Mouse (Mus musculus) limb, embryonic 13.5 days (tissue): ENCODE data around the gene Tbc1d20. TPM values are rescaled to one million over a fixed set of nuclear protein-coding genes. Genes with fewer than 3 reads are reported as not detected.
A peak's percentile ranks its signal among the peaks of the same experiment; 100 is the strongest.

Source experiments
- ATAC-seq: fragments of 200-750 bp; cut with Nextera tagmentation; 2 replicates; pipeline ENCODE4 v1.8.0; 2017; ENCODE audit warnings: low read depth, moderate number of reproducible peaks, moderate TSS enrichment; ENCODE audit not compliant: low FRiP score
- H3K27ac ChIP-seq: fragments of 300-500 bp; sonication (generic); 2 replicates; pipeline ENCODE4 v1.5.1; 2015; ENCODE audit warnings: inconsistent platforms, mild to moderate bottlenecking, moderate library complexity
- H3K27me3 ChIP-seq: fragments of 300-500 bp; sonication (generic); 2 replicates; pipeline ENCODE4 v1.6.1; 2015; ENCODE audit warnings: mild to moderate bottlenecking, inconsistent platforms
- H3K36me3 ChIP-seq: fragments of 300-500 bp; sonication (generic); 2 replicates; pipeline ENCODE4 v1.6.1; 2015; ENCODE audit warnings: inconsistent platforms, mild to moderate bottlenecking, moderate library complexity
- H3K4me1 ChIP-seq: fragments of 300-500 bp; sonication (generic); 2 replicates; pipeline ENCODE4 v1.6.1; 2015; ENCODE audit warnings: inconsistent platforms
- H3K4me2 ChIP-seq: fragments of 300-500 bp; sonication (generic); replicated peaks from 2 replicates; pipeline ENCODE4 v1.6.1; 2015; ENCODE audit warnings: inconsistent platforms, mild to moderate bottlenecking, moderate library complexity
- H3K4me3 ChIP-seq: fragments of 300-500 bp; sonication (generic); 2 replicates; pipeline ENCODE4 v1.5.1; 2015; ENCODE audit warnings: moderate library complexity, mild to moderate bottlenecking, inconsistent platforms
- H3K9ac ChIP-seq: fragments of 300-500 bp; sonication (generic); 2 replicates; pipeline ENCODE4 v1.6.1; 2015; ENCODE audit warnings: mild to moderate bottlenecking, inconsistent platforms
- H3K9me3 ChIP-seq: fragments of 300-500 bp; sonication (generic); 2 replicates; pipeline ENCODE4 v1.6.1; 2016; ENCODE audit warnings: inconsistent platforms
- WGBS: fragments of 180-500 bp; shearing (Covaris S2); methylation state at CpG from one replicate; pipeline ENCODE4 v1.1.7; 2015; 5-methylcytosine and 5-hydroxymethylcytosine counted together
- polyA plus RNA-seq: library from polyadenylated mRNA; unstranded; fragments of >200 nt; fragmentation: Nextera tagmentation; extraction: Ambion mirVana; gene quantifications from 2 replicates; pipeline ENCODE4 v1.2.1, GENCODE M21; 2015

Tbc1d20 gene
- polyA plus RNA-seq, 1 experiment from 2014 or later = 47.7 TPM

DNA sequence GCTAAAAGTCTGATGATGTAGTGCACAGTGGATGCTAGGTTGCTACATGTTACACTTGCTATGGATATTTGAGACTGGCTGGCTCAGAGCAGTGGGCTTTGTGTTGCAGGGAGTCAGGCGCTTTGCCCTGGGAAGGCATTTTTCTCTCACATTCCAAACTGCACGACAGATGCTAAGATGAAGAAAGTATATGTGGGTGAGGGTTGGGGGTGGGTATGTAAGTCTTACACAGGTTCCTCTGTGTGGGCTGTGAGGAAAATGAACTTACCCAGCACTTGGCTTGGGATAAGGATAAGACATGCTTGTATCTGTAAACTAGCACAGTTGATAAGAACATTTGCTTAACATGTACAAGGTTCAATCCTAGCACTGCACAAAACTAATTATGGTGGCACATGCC is 9.2 kb downstream of the Tbc1d20 start:
- Histone ChIP-seq H3K36me3 (peaks cover 62% of the 10 kb centered on the region), H3K27me3 (no peaks in the 10 kb centered on the region), H3K4me1 (no peaks in the 10 kb centered on the region), H3K9ac (no peak overlapping the region), H3K27ac (no peak overlapping the region), H3K9me3 (no peaks in the 10 kb centered on the region), H3K4me3 (no peak overlapping the region), H3K4me2 (no peak overlapping the region)
- 78% methylated on average over 2 of the region's 2 CpGs for WGBS
- no peak for ATAC-seq

DNA sequence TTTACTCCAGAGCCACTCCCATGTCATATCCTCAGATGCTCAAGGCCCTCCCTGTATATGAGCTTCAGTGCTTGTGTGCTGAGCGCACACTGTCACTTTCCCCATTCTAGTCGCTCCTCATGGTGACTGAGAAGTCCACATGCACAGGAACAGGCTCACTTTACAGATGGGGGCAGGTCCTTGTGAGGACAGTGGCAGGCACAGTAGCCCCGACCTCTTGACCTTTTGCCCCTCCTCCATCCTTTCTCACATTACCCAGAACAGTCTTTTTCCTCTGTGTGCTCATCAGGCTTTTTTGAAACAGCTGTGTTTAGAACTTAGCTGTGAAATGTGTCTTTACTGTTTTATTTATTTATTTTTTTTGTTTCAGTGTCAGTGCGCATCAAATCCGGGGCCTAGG is 10.2 kb downstream of the Tbc1d20 start:
- 56% methylated on average over 5 of the region's 5 CpGs for WGBS
- H3K27ac ChIP-seq = no peak overlapping the region
- no peak for ATAC-seq

DNA sequence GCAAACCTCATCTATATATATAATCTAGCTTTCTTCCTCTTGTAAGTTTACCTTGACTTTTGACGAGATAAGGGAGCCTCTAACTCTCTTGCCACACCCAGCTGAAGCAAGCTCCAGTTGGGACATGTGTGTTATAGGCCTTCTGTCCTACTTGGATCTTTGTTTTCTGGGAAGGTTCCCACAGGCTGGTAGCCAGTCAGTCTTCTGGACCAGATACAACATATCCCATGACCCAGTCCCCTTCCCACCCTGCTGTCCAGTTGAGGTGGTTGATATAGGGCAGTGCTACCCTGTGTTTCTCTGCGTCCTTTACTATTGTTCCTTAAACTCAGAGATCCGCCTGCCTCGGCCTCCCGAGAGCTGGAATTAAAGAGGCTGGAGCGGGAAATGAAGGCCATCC is 11.9 kb downstream of the Tbc1d20 start:
- no peak for ATAC-seq
- Histone ChIP-seq H3K27ac (no peak overlapping the region), H3K4me3 (no peak overlapping the region), H3K4me1 (no peaks in the 10 kb centered on the region), H3K9ac (no peak overlapping the region), H3K27me3 (no peaks in the 10 kb centered on the region), H3K4me2 (no peak overlapping the region), H3K9me3 (no peaks in the 10 kb centered on the region), H3K36me3 (peaks cover 86% of the 10 kb centered on the region)
- WGBS = 95% methylated on average over 6 of the region's 6 CpGs

More for the DNA sequence above, 10.2 kb downstream of the Tbc1d20 start:
- Histone ChIP-seq H3K4me3 (no peak overlapping the region), H3K36me3 (peaks cover 69% of the 10 kb centered on the region), H3K4me2 (no peak overlapping the region), H3K27me3 (no peaks in the 10 kb centered on the region), H3K9ac (no peak overlapping the region), H3K9me3 (no peaks in the 10 kb centered on the region), H3K4me1 (no peaks in the 10 kb centered on the region)

DNA sequence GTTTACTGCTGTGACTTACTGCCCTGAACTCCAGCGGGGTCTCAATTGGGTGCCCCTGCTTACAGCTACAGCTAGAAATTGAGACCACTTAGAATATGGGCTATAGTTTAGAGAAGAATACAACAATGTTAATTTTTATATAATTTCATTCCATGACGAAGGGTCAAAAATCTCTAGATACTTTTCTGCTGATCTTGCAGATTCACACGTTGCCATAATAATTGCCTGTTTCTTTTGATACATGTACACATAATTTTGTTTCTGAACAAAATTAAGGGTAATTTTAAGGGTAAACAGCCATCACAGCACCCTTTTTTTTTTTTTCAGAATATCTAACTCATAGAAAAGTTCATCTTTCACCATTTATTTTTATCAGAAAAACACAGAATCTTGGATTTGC is 13.6 kb downstream of the Tbc1d20 start:
- H3K9ac ChIP-seq = no peak overlapping the region
- no peaks in the 10 kb centered on the region for H3K9me3 ChIP-seq
- no peak for ATAC-seq
- no peaks in the 10 kb centered on the region for H3K4me1 ChIP-seq
- H3K4me2 ChIP-seq = no peak overlapping the region
- H3K36me3 ChIP-seq = peaks cover 97% of the 10 kb centered on the region
- H3K27ac ChIP-seq = no peak overlapping the region
- H3K27me3 ChIP-seq = no peaks in the 10 kb centered on the region
- H3K4me3 ChIP-seq = no peak overlapping the region
- 90% methylated on average over 3 of the region's 3 CpGs for WGBS

DNA sequence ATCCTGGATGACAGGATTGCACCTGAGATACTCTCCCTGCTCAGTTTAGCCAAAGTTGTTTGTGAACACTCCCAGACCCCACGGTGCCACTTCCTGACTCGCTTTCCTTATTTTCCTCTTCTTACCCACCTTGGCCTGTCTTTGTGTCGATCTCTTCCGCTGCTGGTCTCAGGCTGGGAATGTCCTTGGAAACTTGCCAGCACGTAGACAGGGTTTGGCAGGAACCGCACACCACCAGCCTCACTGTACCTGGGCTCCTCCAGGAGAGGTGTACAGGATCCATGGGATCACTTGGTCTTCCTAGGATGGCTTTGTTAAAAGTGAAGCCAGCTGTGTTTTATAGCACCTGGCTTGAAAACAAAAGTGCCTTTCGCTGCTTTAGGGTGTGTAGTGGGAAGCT is 19.4 kb downstream of the Tbc1d20 start:
- H3K9me3 ChIP-seq = no peaks in the 10 kb centered on the region
- peaks cover 100% of the 10 kb centered on the region for H3K36me3 ChIP-seq
- no peak overlapping the region for H3K9ac ChIP-seq
- H3K27ac ChIP-seq = no peak overlapping the region
- no peaks in the 10 kb centered on the region for H3K27me3 ChIP-seq
- H3K4me3 ChIP-seq = no peak overlapping the region
- ATAC-seq = no peak
- H3K4me2 ChIP-seq = no peak overlapping the region
- no peaks in the 10 kb centered on the region for H3K4me1 ChIP-seq
- WGBS = 78% methylated on average over 7 of the region's 7 CpGs

DNA sequence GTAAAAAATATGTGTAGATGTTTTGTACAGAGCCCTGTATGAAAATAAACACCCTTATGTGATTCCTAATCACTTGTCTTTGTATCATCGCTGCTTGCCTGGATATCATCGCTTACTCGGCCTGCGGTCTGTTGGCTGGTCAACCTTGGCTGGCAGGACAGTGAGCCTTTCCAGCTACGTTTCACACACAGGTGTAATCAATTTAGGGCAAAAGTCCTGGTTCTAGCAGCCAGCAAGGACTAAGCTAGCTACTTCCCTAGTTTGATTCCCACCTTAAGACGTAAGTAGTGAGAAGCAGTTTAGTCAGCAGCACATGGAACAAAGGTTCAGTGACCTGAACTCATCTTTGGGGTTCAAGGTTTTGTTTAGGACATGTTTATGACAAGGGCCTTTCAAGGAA is 20.3 kb downstream of the Tbc1d20 start:
- WGBS = 85% methylated on average over 6 of the region's 6 CpGs
- H3K36me3 ChIP-seq = peaks cover 100% of the 10 kb centered on the region
- no peaks in the 10 kb centered on the region for H3K9me3 ChIP-seq
- ATAC-seq = no peak
- no peaks in the 10 kb centered on the region for H3K27me3 ChIP-seq
- H3K4me3 ChIP-seq = no peak overlapping the region
- H3K4me1 ChIP-seq = no peaks in the 10 kb centered on the region
- H3K9ac ChIP-seq = no peak overlapping the region
- no peak overlapping the region for H3K4me2 ChIP-seq
- H3K27ac ChIP-seq = no peak overlapping the region

DNA sequence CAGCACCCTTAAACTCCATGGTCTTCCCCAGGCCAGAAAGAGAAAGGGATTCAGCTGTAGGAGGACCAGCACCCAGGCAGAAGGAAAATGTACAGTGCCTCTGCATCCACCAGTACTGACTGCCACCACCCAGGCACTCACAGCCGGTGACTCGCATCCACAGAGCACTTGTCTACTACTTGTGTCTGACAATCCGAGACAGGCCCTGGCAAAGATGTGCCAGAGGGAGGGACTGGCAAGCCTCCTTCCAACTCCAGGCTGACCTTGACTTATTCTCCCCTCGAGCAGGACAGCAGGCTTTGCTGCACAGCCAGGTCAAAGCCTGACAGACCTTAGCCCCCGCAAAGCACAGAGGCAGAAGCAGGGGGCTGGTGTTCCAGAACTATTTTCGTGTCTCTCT is 23.4 kb downstream of the Tbc1d20 start:
- 84% methylated on average over 6 of the region's 6 CpGs for WGBS
- no peak for ATAC-seq
- H3K9me3 ChIP-seq = no peaks in the 10 kb centered on the region
- no peaks in the 10 kb centered on the region for H3K27me3 ChIP-seq
- H3K4me2 ChIP-seq = no peak overlapping the region
- peaks cover 93% of the 10 kb centered on the region for H3K36me3 ChIP-seq
- no peaks in the 10 kb centered on the region for H3K4me1 ChIP-seq
- no peak overlapping the region for H3K4me3 ChIP-seq
- H3K27ac ChIP-seq = no peak overlapping the region
- no peak overlapping the region for H3K9ac ChIP-seq

DNA sequence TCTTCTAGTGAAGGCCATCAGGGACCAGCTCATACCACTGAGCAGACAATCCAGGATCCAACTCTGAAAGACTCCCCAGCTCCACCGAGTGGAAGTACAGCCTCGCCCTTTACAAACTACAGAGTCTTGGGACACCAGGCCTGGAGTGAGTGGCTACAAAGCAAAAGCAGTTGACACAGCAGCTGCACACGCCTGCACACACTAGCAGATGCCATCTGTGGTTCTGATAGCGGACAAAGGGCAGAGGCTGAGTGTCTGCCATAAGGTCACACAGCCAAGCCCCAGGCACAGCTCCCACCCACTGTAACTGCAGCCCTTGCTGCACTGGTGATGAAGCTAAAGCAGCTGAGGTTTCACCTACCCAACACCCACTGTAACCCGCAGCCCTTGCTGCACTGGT is 27.9 kb downstream of the Tbc1d20 start:
- H3K36me3 ChIP-seq = peaks cover 92% of the 10 kb centered on the region
- H3K27me3 ChIP-seq = no peaks in the 10 kb centered on the region
- no peak overlapping the region for H3K27ac ChIP-seq
- no peak overlapping the region for H3K4me2 ChIP-seq
- peak; percentile 18; the same call in 1 of the 2 replicates for ATAC-seq
- no peaks in the 10 kb centered on the region for H3K4me1 ChIP-seq
- H3K9ac ChIP-seq = 0 out of 2 replicates have a peak overlapping the region, but pooled peaks have one; percentile 31
- no peak overlapping the region for H3K4me3 ChIP-seq
- 84% methylated on average over 5 of the region's 5 CpGs for WGBS
- no peaks in the 10 kb centered on the region for H3K9me3 ChIP-seq

DNA sequence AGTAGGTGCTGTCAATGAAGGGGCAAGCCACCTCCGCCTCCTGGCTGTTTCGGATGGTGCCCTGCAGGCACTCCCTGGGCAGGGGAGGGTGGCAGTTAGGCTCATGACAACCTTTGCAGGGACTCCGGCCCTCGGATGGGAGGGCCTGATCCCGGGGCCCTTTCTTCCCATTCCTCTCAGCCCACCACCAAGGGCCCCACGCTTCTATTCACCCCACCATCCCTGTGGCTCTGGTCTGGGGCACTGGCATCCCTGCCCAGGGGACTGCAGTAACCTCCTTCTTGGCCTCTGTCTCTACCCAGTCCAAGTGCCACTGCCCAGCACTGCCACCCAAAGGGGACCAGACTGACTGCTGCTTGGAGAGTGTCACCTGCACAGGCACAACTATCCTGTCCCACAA is 28.6 kb downstream of the Tbc1d20 start:
- no peak for ATAC-seq
- Histone ChIP-seq H3K9ac (no peak overlapping the region), H3K9me3 (no peaks in the 10 kb centered on the region), H3K36me3 (peaks cover 92% of the 10 kb centered on the region), H3K27ac (no peak overlapping the region), H3K4me3 (no peak overlapping the region), H3K4me1 (no peaks in the 10 kb centered on the region), H3K4me2 (no peak overlapping the region), H3K27me3 (no peaks in the 10 kb centered on the region)
- WGBS = 96% methylated on average over 6 of the region's 6 CpGs

DNA sequence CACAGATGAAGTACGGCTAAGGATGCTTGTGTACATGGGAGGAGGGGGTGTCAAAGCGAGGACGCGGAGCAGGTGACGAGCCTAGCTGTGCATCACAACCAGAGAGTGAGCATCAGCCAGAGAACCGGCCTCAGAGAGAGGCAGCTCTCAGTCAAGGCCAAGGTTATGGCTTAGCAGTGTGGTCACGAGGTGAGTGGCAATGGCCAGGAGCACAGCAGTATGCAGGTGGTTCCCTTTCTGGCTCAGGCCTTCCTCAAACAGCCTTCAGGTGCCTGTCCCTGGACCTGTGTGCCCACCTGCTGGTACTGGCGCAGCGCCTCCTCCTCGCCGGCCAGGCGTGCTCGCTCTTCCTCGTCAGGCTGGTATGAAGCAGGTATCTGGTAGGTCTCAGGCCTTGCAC is 30.3 kb downstream of the Tbc1d20 start:
- H3K9ac ChIP-seq = no peak overlapping the region
- 94% methylated on average over 14 of the region's 14 CpGs for WGBS
- no peaks in the 10 kb centered on the region for H3K27me3 ChIP-seq
- H3K27ac ChIP-seq = no peak overlapping the region
- peaks cover 92% of the 10 kb centered on the region for H3K36me3 ChIP-seq
- ATAC-seq = 0 out of 2 replicates have a peak, but pooled peaks have one; percentile 20
- no peaks in the 10 kb centered on the region for H3K4me1 ChIP-seq
- no peak overlapping the region for H3K4me3 ChIP-seq
- H3K9me3 ChIP-seq = no peaks in the 10 kb centered on the region
- no peak overlapping the region for H3K4me2 ChIP-seq

DNA sequence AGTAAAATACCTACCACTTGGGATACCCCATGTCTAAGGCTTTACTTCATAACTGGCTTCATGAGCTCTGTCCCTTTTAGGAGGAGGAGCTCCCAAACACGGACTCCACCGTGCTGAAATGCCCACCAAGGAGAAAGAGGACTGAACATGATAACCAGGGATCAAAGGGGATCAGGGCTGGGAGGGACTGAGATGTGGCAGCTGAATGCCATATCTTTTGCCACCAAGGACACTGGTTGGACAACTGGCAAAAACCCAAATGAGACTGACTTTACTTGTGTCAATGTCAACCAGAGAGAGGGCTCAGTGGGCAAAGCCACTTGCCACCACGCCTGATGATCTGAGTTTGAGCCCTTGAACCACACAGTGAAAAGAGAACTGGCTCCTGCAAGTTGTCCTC is 31.2 kb downstream of the Tbc1d20 start:
- Histone ChIP-seq H3K4me2 (no peak overlapping the region), H3K9me3 (no peaks in the 10 kb centered on the region), H3K27ac (no peak overlapping the region), H3K4me3 (no peak overlapping the region), H3K36me3 (peaks cover 94% of the 10 kb centered on the region), H3K9ac (no peak overlapping the region), H3K27me3 (no peaks in the 10 kb centered on the region), H3K4me1 (peaks cover 1% of the 10 kb centered on the region; the same call in 1 of the 2 replicates)
- 93% methylated on average over 3 of the region's 3 CpGs for WGBS
- ATAC-seq = no peak

DNA sequence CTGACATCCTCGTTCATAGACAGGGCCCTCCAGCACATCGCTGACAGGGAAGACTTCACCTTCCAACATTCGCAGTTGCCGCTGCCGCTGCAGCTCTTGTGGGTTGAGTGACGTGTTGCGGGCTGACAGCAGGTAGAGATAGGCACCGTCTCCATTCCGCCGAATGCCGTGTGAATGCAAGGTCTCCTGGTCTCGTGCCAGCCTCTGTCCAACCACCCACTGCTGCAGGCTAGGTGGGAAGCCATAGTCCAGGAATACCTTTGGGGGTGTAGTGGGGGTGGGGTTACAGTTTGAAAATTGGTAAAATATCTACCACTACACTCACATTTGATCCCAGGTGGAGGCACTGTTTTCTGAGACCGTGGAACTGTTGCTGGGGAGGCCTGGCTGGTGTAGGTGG is 32.5 kb downstream of the Tbc1d20 start:
- no peak overlapping the region for H3K27ac ChIP-seq
- H3K9ac ChIP-seq = no peak overlapping the region
- 95% methylated on average over 13 of the region's 13 CpGs for WGBS
- H3K4me3 ChIP-seq = no peak overlapping the region
- peaks cover 88% of the 10 kb centered on the region for H3K36me3 ChIP-seq
- H3K4me2 ChIP-seq = no peak overlapping the region
- H3K9me3 ChIP-seq = no peaks in the 10 kb centered on the region
- peaks cover 14% of the 10 kb centered on the region for H3K4me1 ChIP-seq
- H3K27me3 ChIP-seq = no peaks in the 10 kb centered on the region
- ATAC-seq = no peak

DNA sequence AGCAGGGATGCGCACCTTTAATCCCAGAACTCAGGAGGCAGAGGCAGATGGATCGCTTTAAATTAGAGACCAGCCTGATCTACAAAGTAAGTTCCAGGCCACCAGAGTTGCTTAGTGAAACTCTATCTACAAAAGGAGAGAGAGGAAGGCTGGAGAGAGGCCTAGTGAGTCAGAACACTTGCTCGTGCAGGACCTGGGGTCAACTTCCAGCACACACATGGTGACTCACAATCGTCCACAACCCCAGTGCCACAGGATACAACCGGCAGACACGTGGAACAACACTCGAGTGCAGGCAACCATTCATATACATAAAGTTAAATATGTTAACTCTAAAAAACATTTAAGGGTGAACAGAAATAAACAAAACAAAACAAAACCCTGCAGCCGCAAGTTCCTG is 33.0 kb downstream of the Tbc1d20 start:
- Histone ChIP-seq H3K27me3 (no peaks in the 10 kb centered on the region), H3K4me2 (no peak overlapping the region), H3K4me1 (peaks cover 19% of the 10 kb centered on the region), H3K9me3 (no peaks in the 10 kb centered on the region), H3K36me3 (peaks cover 83% of the 10 kb centered on the region), H3K27ac (no peak overlapping the region), H3K9ac (no peak overlapping the region), H3K4me3 (no peak overlapping the region)
- WGBS = 87% methylated on average over 8 of the region's 8 CpGs
- ATAC-seq = no peak
